Mouse (Mus musculus): ENCODE measurements around the gene Wwtr1.

DNA sequence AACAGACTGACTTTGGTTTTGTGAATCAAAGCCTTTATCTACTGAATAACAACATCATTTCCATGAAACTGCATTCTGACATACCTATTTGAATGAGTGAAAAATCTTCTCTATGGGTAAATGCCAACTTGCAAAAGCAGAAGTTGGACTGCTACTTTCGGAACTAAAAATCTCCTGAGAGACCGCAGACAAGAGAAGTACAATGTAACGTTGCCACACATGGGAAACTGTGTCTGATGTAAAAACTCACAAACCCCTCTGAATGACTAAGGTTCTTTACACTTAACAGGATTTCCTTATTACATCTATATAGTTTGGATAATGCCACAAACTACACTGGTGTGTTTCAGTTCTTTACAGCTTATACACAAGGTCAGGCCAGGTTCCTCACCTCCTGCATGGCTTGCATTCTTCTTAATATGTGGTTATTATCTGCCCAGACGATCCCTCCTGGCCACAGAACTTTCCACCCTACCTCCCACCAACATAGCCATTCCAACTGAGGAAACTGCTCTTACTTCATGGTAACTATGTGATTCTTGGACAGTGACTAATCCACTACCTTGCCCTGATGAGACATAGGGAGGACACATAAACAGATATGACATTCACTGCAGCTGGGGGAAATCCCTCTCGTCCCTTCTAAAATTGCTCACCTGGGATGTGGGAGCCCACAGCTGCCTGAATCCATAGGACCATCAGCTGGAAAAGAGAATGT, 25.1 kb downstream of the Wwtr1 start:
- TF ChIP-seq GATA1 (IDR thresholded peaks at IDR 0.05; ENCODE audit: low read length) (no peak), TAL1 (IDR thresholded peaks at IDR 0.05; ENCODE audit: low read length) (no peak)

All from erythroblast, embryonic 14.5 days (primary cell).